Mouse (Mus musculus): ENCODE results near the gene Hspa4l.
"Not testable (repeated sequence)": the region's sequence is repeated elsewhere in the genome, so short reads cannot be mapped to it uniquely, and the experiment has no call there.

The Hspa4l gene

GRCm38 (mm10) chr3:40813275-40813674 lies 69.0 kb downstream of the Hspa4l start:
- DNase-seq (ENCODE audit: low read depth, low spot score) = no peak

GRCm38 (mm10) chr3:40845521-40845920 lies 101.2 kb downstream of the Hspa4l start:
- DNase-seq (ENCODE audit: low read depth, low spot score) = not testable (repeated sequence)
